Mouse (Mus musculus) neutrophil, adult 65 days (primary cell): ENCODE measurements around the gene Esrra. TPM values are rescaled to one million over a fixed set of nuclear protein-coding genes. Genes with fewer than 3 reads are reported as not detected.

Experiments
- total RNA-seq: library from RNA; stranded (reverse); gene quantifications from 2 replicates; pipeline ENCODE4 v1.2.4, GENCODE M21; 2023

Gene Esrra
- total RNA-seq, result 46.3 and 64.8 TPM in 2 replicates

DNA sequence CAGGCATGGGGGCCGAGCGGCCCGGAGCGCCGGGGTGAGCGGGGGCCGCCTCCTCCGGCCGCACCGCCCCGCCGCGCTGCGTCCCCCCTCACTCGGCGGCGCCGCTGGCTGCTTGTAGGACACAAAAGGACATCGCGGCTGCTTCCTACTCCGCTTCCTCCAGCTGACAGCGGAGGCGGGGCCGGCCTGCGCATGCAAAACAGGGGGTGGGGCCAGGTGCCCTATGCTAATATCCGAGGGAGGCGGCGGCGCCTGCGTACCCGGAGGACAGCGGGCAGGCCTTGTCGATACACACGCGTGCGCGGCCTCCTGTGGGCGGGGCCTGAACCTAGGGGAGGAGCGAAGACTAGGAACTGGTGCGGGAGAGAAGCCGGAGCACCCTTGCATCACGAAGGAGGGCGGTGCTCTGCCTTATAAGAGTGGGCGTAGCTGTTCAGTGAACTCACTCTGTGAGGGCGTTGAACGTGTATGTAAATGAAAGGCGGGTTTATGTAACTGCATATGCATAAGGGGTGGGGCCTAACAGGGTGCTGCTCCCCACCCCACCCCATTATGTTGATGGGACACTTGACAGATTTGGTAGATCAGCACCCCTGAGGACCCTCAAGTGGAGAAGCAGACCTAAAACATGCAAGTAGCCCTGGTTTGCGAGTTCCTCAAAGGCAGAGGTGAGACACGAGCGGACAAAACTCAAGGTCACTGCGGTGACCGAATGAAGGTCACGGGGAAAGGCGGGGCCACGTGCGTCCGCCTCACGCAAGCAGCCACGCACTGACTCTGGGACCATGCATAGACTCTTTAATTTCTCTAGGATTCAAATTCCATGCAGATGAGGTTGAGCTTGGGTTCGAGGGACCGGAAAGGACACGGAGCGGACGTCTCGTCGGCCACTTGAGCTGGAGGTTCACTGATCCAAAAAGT lies at the start of gene Esrra:
Esrra (minus strand) TSS at position 167 of the 921 bp plus-strand sequence.

GRCm38 (mm10) chr19:6942249-6942691 lies 20.7 kb upstream of the Esrra start, which contains the start of gene Gpr137:
Gpr137 (minus strand) TSS chr19:6942480.

DNA sequence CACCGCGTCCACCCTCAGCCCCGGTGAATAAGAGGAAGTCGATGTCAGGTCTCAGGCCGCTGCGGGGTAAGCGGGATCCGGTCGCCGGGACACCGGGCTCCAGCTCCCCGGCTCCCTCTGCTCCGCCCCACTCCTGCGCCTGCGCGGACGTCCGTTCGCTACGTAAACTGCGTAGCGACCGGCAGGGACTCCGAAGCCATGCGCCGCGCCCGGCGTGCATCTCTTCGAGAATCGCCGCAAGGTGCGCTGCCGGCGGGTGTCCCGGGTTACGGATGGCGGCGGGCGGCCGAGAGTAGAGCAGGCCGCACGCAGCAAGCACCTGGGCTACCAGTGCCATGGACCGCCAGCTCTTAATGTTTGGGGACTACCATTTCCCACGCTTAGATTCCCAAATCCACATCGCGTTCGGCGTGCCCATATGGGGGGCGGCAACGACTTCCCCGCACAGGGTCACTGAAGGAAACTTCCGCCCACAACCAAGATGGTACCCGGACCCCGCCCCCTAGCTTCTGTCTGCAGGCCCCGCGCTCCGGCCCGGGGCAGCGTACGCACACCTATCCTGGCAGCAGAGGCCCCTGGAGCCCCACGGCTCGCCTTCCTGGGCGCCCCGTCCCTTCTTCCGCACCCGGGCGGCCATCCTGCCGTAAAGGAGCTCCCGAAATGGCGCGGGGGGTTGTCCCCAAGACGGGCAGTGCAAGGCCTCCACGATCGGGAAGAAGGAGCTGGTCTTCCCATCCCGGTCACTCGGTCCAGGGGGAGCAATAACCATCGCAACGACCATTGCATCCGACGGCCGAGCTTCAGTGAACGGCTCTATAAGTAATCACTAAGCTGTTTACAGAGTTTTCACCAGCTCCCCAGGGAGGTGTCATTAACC lies 20.0 kb upstream of the Esrra start, which contains the start of gene Bad:
Bad (plus strand) TSS at position 490 of the 877 bp plus-strand sequence.

DNA sequence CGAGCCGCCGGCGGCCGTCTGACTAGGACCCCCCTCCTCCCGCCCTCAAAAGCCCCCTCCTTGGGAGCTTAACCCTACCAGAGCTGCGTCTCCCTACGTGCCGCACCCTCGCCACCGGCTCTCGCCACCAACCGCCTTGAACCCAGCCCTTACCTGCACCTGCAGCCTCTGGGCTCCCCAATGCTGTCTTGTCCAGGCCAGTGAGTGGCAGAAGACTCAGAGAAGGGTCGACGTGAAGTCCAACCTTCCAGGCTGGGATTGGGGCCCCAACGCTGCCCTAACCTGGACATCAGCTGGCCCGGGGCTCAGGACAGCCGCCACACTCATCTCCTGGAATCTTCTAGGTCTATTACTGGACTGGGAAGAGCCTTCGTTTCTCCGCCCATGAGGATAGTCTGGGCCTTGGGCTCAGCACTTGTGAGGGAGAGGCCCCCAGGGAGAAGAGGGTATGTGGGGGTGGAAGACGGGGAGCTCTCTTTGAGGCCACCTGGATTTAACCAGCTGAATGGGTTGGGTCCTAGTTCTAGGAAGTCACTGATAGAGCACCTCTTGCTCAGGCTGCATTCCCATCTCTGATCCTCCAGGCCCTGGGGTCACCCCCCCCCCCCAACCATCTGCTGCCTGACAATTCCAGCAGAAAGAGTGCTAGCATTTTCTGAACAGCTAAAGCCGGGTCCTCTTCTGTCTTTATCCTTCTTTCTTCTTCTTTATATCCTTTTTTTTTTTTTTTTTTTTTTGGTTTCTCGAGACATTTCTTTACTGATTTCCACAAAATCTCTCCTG lies 12.8 kb upstream of the Esrra start, which contains the start of gene Kcnk4:
Kcnk4 (minus strand) TSS at position 321 of the 783 bp plus-strand sequence.

GRCm38 (mm10) chr19:6925307-6925573 lies 3.6 kb upstream of the Esrra start, which contains the start of gene Catsperz:
Catsperz (minus strand) TSS chr19:6925380.

DNA sequence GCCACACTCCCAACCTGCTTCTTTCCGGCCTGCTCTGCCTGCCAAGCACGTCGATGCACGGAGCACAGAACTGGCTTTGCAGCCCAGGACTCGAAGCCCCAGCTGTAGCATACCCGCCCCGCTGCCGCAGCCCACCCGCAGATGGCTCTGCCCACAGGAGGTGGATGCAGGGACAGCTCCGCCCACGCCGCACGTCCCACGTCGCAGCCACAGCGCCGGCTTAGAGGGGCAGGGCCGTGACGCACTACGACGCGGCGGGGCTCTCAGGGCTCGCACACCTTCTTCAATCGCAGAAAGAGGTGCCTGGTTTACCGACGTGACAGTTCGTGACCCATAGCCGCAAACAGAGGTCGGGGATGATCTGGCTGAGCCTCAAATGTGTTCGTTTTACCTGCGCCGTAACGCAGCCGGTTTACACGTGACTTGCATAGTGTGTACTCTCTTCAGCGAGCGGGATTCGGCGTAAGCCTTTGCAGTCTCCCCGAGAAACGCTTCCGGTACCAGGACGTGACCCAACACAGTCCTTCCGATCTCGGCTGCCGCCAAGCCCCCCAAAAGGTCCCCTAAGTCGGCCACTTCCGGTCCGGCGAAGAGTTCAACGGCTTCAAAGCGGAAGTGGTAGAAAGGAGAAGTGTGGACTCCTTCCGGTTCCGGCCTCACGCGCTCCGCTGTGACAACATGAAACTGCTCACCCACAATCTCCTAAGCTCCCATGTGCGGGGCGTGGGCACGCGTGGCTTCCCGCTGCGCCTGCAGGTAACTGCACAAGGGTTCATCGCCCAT lies 11.9 kb downstream of the Esrra start, which contains the start of the genes Trmt112 and Prdx5:
Trmt112 (plus strand) TSS at position 192 of the 783 bp plus-strand sequence.
Prdx5 (minus strand) TSS at position 600 of the 783 bp plus-strand sequence.

Other genes with a start within 250 kb of the Esrra start
- gene Rps6ka4, start 81.2 kb downstream of the Esrra start, total RNA-seq, result 40.7 and 52.9 TPM in 2 replicates
- 135 and 214 TPM in 2 replicates for gene Ccdc88b, start 63.6 kb downstream of the Esrra start, total RNA-seq
- gene Trmt112, start 12.1 kb downstream of the Esrra start, total RNA-seq, result 103 and 107 TPM in 2 replicates
- gene Prdx5, start 11.7 kb downstream of the Esrra start, total RNA-seq, result 1,349 and 1,444 TPM in 2 replicates
- not detected in 2 replicates for gene Catsperz, start 3.6 kb upstream of the Esrra start, total RNA-seq
- not detected in 2 replicates for gene Kcnk4, start 12.7 kb upstream of the Esrra start, total RNA-seq
- gene Bad, start 20.0 kb upstream of the Esrra start, total RNA-seq, result 15.1 and 19.9 TPM in 2 replicates
- 24.4 and 33.5 TPM in 2 replicates for gene Gpr137, start 20.7 kb upstream of the Esrra start, total RNA-seq
- gene Ppp1r14b, start 53.2 kb upstream of the Esrra start, total RNA-seq, result 27.3 and 37.8 TPM in 2 replicates
- 16.4 and 20.8 TPM in 2 replicates for gene Plcb3, start 54.7 kb upstream of the Esrra start, total RNA-seq
- 24.5 and 26.5 TPM in 2 replicates for gene Fkbp2, start 58.7 kb upstream of the Esrra start, total RNA-seq
- 4.9 and 5.2 TPM in 2 replicates for gene Vegfb, start 65.8 kb upstream of the Esrra start, total RNA-seq
- 21.1 and 22.3 TPM in 2 replicates for gene Dnajc4, start 70.8 kb upstream of the Esrra start, total RNA-seq
- gene Nudt22, start 74.3 kb upstream of the Esrra start, total RNA-seq, result 12.6 and 14.2 TPM in 2 replicates
- gene Trpt1, start 74.3 kb upstream of the Esrra start, total RNA-seq, result 1.1 and 2.2 TPM in 2 replicates
- 210 and 229 TPM in 2 replicates for gene Fermt3, start 97.7 kb upstream of the Esrra start, total RNA-seq
- gene Stip1, start 118.2 kb upstream of the Esrra start, total RNA-seq, result 32.9 and 38.8 TPM in 2 replicates
- 1.2 and 2.3 TPM in 2 replicates for gene Macrod1, start 135.0 kb upstream of the Esrra start, total RNA-seq
- not detected in 2 replicates for gene Flrt1, start 183.9 kb upstream of the Esrra start, total RNA-seq